Mouse (Mus musculus): ENCODE data around the gene Vsx2.

The Vsx2 gene

GRCm38 (mm10) chr12:84571466-84572340, 2.1 kb downstream of the Vsx2 start:
- peak in 1 of 2 experiments; percentile 38 for DNase-seq (ENCODE audit: low spot score in 2 of 2)

DNA sequence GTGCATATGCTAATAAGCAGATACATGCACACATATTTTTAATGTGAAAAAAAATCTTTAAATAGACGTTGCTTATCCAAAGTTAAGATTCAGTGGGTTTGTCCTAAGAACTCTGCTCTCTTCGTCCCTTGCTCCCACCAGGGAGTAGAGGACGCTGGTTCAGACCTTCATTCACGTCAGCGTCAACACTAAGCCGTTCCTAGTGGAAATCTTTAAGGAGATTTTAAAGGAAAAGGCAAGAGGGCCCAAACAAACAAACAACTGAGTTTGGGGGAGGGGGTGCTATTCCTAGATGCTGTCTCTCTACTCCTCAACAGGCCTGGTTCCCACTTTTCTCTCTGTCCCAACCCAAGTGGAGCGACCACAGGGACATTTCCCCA, 2.8 kb downstream of the Vsx2 start:
- DNase-seq (ENCODE audit: low spot score in 2 of 2): no peak

DNA sequence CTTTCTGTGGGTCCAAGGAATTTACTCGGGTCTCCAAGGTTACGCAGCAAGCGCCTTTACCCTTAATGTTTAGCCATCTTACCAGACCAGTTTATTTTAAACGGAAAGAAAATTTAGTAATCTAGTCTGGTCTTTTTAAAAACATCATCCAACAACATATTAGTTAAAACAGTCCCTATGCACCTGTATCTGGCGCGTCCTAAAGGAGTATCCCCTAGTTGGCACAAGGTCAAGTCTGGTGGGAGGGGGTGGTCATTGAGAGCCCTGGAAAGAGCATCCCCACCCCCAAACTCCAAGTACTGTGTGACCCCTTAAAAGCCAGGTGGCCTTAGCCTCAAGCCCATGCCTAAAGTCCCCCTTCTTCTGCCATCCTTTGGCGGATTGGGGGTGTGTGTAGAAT, 3.5 kb downstream of the Vsx2 start:
- no peak for DNase-seq (ENCODE audit: low spot score in 2 of 2)

GRCm38 (mm10) chr12:84577768-84578439, 8.3 kb downstream of the Vsx2 start:
- no peak for DNase-seq (ENCODE audit: low spot score in 2 of 2)

DNA sequence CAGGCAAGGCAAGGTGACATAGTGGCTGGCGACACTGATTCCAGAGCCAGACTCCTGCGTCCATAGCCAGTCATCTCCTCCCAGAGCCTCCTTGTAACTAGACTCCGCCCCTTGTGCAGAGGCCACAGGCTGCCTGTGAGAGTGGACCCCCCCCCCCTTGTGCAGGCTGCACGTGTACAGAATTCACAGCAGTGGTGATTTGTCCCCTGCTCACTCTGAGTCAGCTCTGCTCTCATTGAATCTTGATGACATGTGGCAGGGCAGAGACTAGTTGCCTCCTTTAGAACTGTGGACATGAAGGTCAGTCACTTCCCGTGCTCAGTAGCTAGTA, 8.8 kb downstream of the Vsx2 start:
- DNase-seq (ENCODE audit: low spot score in 2 of 2): no peak

DNA sequence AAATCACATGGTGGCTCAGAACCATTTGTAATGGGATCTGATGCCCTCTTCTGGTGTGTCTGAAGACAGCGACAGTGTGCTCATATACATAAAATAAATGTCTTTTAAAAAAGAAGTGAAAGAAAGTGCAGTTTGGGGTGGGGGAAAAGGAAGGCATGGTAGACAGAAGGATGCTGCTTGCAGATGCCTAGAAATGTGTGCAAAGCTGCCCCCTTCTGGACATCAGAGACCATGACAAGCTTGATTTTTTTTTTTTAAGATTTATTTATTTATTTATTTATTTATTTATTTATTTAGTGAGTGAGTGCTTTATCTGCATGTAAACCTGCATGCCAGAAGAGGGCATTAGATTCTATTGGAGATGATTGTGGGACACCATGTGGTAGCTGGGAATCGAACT, 11.7 kb downstream of the Vsx2 start:
- no peak for DNase-seq (ENCODE audit: low spot score in 2 of 2)

GRCm38 (mm10) chr12:84589825-84590761, 20.5 kb downstream of the Vsx2 start:
- peak; percentile 76 to 96 for DNase-seq (ENCODE audit: low spot score in 2 of 2)

DNA sequence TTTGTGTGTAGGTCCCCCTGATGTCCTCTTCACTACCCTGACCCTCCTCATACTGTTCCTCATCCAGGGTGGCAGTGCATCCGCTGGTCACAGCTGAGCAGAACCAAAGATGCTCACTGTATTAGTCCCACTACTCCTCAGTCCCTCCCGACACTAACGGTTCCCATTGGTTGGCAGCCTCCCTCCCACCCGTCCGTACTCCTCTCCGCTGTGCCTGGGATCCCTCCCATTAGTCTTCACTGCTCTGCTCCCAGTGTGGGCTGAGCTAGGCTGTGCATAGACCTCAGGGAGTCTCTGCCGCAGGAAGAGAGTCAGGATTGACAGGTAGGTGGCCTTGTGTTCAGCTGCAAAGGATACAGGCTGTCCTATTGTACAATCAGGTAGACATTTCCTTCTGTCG, 28.8 kb downstream of the Vsx2 start:
- no peak for DNase-seq (ENCODE audit: low spot score in 2 of 2)

DNA sequence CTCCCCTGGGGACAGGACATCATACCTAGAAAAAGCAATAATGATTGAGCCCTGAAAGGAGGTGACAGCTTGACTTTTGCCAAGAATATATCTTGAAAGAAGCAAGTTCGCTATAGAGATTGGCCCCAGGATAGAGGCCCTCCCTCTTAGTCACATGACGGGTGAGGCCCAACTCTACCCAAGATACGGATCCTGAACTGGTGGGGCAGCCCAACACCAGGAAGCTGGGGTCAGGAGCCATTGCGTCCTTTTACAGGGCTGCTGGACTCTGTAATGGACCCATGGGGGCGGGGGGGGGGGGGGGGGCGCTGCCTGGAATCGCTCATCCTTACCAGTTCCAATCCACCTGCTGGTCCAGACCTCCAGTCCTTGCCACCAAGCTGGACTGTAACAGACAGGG, 34.4 kb downstream of the Vsx2 start:
- no peak for DNase-seq (ENCODE audit: low spot score in 2 of 2)

- no peak for DNase-seq (ENCODE audit: low spot score in 2 of 2)
Measured at GRCm38 (mm10) chr12:84605860-84606259, 36.3 kb downstream of the Vsx2 start.

- no peak for DNase-seq (ENCODE audit: low spot score in 2 of 2)
Measured at GRCm38 (mm10) chr12:84611718-84612117, 42.2 kb downstream of the Vsx2 start.

DNA sequence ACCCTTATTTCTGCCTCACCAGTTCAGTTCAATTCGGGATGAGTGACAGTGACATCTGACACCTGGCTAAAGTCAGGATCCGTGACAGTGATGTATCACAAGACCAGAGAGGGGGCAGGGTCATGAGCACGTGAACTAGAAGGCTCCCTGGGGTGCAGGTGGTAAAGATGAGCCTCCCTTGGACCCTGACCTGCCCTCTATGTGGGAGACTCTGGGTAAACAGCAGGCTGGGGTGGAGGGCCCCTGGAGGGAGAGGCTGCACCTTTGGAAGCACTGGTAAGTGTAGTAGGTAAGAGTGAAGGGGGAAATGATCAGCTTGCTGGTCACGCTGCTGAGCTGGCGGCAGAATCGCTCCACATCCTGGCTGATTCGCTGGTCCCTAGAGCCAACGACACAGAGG, 43.0 kb downstream of the Vsx2 start:
- DNase-seq (ENCODE audit: low spot score in 2 of 2): no peak

- DNase-seq (ENCODE audit: low spot score in 2 of 2): no peak
Measured at GRCm38 (mm10) chr12:84614001-84614400, 44.4 kb downstream of the Vsx2 start.

- DNase-seq (ENCODE audit: low spot score in 2 of 2): peak in 1 of 2 experiments; percentile 58
Measured at GRCm38 (mm10) chr12:84614524-84614923, 45.0 kb downstream of the Vsx2 start.

DNA sequence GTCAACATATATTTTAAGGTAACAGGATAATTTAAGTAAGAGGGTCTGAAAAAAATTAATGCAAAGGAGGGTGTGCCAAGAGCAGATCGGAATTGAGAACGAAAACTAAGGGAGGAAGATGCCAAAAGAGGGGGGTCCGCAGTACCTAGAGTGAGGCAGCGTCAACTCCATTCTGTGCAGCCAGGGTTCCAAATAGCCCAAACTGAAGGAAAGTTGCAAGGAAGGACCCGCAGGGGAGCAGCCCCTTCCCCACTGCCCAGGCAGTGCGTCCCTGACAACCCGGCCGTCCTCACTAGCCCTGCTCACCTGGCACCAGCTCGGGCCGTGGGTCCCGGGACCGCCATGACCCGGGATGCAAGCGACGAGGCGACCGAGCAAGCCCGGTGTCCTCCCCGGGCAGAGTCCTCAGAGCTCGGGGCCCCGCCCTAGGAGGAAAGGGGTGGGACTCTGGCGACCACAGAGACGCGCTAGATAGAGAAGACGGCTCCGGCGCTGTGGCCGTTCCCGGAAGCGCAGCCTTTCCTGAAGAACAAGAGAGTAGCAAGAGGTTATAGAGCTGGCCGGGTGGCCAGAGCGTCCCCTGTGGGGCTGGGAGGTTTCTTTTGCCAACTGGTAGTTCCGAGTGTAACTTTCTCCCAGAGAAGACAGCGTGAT, 47.5 kb downstream of the Vsx2 start, which contains the start of gene Abcd4:
TSS of gene Abcd4 (minus strand) at position 437 of the 654 bp plus-strand sequence.
- peak; percentile 89 to 94 for DNase-seq (ENCODE audit: low spot score in 2 of 2)

DNA sequence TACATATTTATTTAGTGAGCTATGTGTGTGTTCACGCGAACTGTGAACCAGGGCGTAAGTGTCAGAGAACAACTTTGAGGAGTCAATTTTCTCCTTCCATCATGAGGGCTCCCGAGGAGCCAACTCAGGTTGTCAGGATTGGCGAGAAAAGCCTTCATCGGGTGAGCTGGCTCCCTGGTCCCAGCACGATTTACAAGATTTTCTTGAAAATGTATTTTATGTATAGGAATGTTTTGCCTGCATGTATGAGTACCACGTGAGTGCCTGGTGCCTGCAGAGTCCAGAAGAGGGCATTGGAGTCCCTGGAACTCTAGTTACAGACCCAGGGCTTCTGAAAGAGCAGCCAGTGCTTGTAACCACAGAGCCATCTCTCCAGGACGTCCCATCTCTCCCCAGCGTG, 48.1 kb downstream of the Vsx2 start:
- peak in 1 of 2 experiments; percentile 16 for DNase-seq (ENCODE audit: low spot score in 2 of 2)

- no peak for DNase-seq (ENCODE audit: low spot score in 2 of 2)
Measured at GRCm38 (mm10) chr12:84620975-84621374, 51.4 kb downstream of the Vsx2 start.

DNA sequence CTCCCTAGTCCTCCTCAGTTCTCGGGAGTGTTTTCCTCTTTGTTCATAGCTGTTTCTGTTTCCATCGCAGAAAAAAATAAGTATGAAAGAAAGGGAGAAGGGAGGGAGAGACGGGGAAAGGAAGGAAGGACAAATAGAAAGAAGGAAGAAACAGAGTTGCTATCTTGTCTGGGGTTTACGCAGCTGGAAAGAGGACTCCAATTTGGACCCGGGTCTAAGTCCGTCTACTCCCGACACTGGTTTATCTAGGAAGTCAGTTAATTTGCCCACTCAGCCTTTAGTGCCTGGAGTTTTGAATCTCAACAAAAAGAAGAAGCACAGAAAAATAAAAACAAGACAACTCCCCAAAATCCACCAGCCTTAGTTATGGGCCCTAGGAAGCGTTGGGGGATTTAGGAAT, 55.0 kb downstream of the Vsx2 start:
- no peak for DNase-seq (ENCODE audit: low spot score in 2 of 2)

DNA sequence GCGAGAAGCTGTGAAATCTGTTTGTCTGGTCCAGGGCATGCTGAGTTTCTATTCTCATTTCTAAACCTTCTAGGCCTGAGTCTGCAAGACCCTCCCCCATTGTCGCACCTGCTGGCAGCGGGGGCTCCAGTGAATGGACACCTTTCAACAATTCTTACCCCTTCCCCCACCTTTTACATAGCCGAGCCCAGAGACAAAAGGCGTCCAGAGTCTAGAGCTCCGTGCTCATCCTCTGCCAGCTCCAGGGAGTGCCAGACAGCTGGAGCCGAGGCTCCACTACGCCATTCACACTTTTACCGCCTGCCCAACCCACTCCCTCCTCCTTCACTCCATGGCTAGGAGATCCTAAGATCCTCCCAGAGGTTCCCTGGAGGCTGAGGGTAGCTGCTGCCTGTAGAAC, 55.6 kb downstream of the Vsx2 start:
- no peak for DNase-seq (ENCODE audit: low spot score in 2 of 2)

GRCm38 (mm10) chr12:84631867-84632266, 62.3 kb downstream of the Vsx2 start:
- DNase-seq (ENCODE audit: low spot score in 2 of 2): peak in 1 of 2 experiments; percentile 56

- no peak for DNase-seq (ENCODE audit: low spot score in 2 of 2)
Measured at GRCm38 (mm10) chr12:84640253-84640652, 70.7 kb downstream of the Vsx2 start.

DNA sequence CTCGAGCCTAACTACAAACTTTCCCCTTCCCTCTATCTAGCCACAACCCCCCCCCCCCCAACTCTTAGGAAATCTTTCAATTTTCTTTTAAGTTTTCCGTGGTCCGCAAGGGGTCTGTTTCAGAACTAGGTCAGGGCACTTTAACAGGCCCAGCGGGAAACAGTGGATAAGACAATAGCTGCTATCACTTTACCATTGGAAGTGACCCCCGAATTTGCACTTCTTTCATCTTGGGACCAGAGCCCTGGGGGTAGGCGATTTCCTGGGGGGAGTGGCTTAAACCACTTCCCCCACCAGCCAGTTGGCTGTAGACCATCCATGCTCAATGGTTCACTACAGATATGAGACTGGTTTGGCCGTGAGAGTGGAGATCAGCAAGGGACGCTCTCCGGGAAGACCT, 71.1 kb downstream of the Vsx2 start, which contains the start of gene Vrtn:
TSS of gene Vrtn (plus strand) at position 366 of the 400 bp plus-strand sequence.
- DNase-seq (ENCODE audit: low spot score in 2 of 2): no peak

Data from urinary bladder, adult 18-20 months (tissue).